Mouse (Mus musculus) brain, embryonic 14.5 days (tissue): ENCODE data around the gene Zkscan16. TPM values are rescaled to one million over a fixed set of nuclear protein-coding genes. Genes with fewer than 3 reads are reported as not detected.

Source experiments
- DNase-seq: peaks from one replicate; pipeline ENCODE4 v3.0.0-alpha.2; 2011; ENCODE audit warnings: low read depth
- CTCF ChIP-seq: fragments of 200-500 bp; IDR thresholded peaks from 2 replicates; pipeline ENCODE4 v1.5.1; 2012; ENCODE audit warnings: inconsistent platforms, mild to moderate bottlenecking, moderate library complexity, borderline replicate concordance; ENCODE audit not compliant: insufficient read depth, insufficient read length; ENCODE audit errors: extremely low read depth
- POLR2A ChIP-seq: fragments of 200-500 bp; IDR thresholded peaks from 2 replicates; pipeline ENCODE4 v1.6.1; 2012; ENCODE audit warnings: mild to moderate bottlenecking, inconsistent platforms, borderline replicate concordance; ENCODE audit not compliant: poor library complexity, insufficient read depth, insufficient read length, severe bottlenecking; ENCODE audit errors: extremely low read depth
- polyA plus RNA-seq: library from polyadenylated mRNA; depleted of rRNA; stranded (reverse); fragments of >200 nt; gene quantifications from 2 replicates; pipeline ENCODE4 v1.2.3, GENCODE M21; 2012; rRNA removed

The Zkscan16 gene
- 2.0 and 3.2 TPM in 2 replicates for polyA plus RNA-seq

DNA sequence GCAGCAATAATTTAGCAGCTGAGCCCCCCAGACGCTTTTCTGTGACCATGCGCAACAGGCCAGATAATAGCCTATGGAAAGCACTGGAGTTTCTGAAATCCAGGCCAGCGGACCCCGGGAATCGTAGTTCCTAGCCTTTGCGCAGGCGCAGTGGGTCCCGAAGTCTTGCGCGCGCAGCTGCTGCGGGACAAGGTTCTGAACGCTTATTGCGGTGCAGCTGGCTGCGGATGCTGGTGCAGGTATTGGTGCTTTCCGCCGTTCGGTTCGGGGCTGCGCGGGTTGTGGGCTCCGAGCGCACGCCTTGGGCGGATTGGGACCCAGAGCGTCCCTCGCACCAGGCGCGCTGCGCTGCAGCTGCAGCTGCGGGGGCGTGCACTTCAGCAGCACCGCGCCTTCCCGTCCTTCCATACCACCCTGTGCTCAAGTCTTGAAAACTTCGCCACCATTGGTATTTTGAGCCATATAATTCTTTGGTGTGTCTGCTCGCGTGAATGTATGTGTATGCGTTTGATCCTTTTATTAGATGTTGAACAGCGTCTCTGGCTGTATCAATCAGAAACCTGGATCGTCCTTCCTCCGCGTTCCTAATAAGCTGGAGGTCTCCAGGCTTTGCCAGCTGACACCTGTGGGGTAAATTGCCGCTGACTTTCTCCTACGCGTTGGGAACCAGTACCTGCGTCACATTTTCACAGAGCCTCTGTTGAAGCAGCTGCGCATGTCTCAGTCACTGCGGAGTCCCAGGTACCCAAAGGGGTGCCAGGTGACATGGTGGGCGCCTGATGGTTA, at the start of gene Zkscan16:
Zkscan16 (plus strand) TSS at position 209 of the 786 bp plus-strand sequence.
- DNase-seq = peak; percentile 96
- TF ChIP-seq CTCF (no peak), POLR2A (no peak)

DNA sequence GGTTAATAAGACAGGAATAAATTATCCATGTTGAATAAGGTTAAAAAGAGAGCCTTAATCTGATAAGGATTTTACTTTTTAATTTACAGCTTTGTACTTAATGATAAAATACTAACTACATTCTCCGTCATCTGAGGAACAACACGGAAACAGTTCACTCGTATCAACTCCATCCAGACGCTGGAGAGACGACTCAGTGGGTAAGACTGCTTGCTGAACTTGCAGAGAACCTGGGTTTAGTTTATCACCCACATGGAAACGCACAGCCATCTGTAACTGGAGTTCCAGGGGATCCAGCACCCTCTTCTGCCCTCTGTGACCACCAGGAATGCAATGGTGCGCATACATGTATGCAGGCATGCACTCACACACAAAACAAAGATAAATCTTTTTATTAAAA, 49.0 kb upstream of the Zkscan16 start:
- DNase-seq = no peak
- TF ChIP-seq POLR2A = no peak
- TF ChIP-seq CTCF = no peak

DNA sequence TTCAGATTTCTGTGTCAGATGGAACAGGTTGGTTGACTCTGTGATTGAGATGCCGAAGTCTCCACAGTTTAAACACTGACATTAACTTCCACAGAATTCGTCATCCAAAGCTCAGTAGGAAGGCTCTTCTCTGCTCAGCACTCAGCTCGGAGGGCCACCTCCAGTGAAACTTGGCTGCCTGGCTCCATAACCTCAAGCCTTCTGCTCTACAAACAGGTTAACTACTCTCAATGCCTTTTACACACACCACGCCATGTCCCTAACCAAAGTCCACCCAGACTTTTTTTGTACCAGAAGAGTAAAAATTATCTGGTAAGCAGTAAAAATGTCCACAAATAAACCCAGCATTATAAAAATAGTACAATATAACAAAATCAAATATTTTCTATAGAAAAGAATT, 46.0 kb upstream of the Zkscan16 start:
- no peak for TF ChIP-seq POLR2A
- TF ChIP-seq CTCF = no peak
- no peak for DNase-seq

DNA sequence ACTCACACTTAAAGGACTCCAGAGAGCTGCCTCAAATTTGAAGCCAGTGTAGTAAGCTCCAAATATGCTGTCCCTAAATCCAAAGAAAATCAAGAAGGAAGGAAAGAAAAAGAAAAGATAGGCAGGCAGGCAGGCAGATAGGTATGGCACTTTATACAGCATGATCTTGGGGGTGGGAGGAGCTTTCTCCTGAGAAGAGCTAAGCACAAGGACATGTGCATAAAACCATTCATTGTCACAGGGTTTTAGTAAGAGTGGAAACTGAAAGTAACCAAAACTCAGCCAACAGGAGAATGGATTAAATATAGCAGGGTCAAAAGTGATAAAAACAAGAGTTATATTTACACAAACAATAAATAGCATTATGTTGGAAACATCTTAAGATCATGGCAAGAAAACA, 45.1 kb upstream of the Zkscan16 start:
- DNase-seq = no peak
- TF ChIP-seq POLR2A = no peak
- no peak for TF ChIP-seq CTCF

DNA sequence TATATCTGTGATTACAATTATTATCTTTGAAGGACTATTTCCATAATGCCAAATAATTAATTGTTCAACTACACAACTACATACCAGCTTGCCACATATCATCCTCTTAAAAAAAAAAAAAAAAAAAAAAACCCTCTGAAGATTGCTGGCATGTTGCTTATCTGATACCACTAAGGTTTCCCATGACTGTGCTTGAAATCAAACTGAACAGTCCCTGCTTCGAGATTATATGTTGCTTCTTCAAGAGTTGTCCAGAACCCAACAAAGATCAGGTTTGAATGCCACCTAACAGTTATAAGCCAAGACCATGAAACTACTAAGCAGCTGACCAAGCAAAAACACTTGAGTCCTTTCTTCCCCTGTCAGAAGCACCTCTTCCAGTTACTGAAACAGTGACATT, 36.0 kb upstream of the Zkscan16 start:
- no peak for DNase-seq
- TF ChIP-seq POLR2A (no peak), CTCF (no peak)

DNA sequence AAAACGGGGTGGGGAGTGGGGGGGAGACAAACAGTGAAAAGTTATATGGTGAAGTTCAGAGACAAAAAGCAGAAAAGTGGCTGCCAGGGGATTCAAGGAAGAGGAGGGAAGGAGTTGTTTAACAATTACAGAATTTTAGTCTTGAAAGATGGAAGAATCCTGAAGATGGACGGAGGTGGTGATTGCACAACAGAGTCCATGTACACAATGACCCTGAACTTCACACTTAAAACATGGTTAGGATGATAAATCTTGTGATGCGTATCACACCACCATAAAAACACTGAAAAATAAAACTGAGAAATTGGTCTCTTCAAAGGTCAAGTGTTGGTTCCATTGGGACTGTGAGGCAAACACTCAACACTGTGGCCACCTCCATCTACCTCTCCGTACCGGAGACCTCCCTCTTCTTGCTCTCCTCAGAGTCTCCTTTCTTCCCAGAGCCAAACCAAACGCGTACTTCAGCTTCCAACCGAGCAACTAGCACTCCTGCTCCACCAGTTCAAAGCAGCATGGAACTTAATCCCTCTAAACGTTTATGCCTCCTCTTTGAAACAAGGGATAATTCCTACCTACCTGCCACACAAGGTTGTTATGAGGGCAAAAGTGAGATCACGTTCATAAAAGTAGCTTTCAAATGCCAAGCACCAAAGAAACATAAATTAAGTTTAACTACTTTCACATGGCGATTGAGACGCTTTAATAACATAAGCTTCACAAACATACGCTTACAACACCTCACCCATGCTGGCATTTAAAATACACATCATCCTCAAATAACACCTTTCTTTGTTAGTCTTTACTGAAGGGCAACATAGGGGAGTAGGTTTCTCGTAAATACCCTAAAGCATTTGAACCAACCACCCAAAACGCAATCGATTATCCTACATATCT, 33.0 kb upstream of the Zkscan16 start:
- no peak for TF ChIP-seq CTCF
- no peak for TF ChIP-seq POLR2A
- peak; percentile 26 for DNase-seq

DNA sequence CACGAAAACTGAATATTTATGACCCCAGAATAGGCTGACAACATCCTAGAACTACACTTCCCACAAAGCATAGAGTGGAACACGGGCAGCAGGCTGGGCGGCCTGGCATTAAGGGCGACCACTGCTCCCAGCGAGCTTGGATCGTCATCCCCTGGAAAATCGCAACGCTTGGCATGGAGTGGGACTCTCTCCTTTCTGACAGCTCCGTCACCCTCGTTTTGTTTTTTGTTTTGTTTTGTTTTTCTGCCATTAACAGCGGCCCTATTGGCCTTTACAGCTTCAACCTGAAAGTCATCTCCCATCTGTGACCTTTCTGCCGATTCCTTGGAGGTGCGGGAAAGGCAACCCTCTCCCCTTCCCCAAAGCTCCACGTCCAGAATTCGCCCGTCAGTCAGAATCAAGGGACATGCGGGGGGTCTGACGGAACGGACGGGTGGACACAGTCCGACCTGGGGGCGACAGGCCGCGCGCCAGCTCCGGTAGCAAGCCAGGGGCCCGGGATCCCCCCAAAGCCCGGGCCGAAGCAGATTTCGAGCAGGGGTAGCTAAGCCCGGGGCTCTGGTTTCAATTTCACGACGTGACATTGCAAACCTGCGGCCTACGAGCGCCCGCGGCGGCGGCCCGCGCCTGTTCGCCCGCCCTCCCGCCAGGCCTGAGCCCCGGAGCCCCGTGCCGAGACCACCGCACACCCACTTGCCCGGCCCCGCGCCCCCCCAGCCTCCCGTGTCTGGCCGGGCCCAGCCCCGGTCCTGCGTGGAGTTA, 32.2 kb upstream of the Zkscan16 start:
- TF ChIP-seq CTCF = no peak
- peak; percentile 39; the same call in 1 of the 2 replicates for TF ChIP-seq POLR2A
- DNase-seq = peak; percentile 85

DNA sequence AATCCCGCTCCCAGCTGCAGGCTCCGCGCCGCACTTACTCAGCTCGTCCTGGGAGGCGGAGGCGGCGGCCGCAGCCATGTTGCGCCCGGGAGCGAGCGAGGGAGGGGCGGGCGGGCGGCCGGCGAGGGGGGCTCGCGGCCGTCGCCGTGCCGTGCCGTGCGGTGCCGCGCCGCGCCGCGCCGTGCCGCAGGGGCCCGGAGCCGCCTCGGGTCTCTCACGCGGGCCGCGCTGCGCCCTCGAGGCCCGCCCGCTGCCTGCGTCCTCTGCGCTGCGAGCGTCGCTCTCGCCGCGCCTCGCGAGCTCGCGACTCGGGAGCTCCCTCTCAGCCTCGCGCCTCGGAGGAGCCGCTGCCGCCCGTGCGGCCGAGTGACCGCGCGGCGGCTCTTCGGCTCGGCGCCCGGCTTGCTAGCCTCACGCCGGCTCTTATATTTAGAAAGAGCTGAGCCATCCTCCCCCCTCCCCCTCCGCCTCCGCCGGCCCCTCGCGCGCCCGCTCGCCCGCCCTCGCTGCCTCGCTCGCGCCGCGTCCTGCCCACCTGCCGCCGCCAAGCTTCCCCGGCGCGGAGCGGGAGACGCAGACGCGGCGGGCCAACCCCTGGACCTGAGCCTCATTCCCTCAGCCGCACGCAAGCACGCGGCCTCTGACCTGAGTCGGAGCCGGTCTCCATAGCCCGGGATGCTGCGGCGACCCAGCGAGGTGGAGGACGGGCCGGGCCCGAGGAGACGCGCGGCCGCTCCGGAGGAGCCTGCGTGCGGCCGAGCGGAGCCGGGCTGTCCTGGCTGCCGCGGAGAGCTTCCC, 31.4 kb upstream of the Zkscan16 start:
- DNase-seq = peak; percentile 77
- no peak for TF ChIP-seq CTCF
- TF ChIP-seq POLR2A = peak; percentile 61

DNA sequence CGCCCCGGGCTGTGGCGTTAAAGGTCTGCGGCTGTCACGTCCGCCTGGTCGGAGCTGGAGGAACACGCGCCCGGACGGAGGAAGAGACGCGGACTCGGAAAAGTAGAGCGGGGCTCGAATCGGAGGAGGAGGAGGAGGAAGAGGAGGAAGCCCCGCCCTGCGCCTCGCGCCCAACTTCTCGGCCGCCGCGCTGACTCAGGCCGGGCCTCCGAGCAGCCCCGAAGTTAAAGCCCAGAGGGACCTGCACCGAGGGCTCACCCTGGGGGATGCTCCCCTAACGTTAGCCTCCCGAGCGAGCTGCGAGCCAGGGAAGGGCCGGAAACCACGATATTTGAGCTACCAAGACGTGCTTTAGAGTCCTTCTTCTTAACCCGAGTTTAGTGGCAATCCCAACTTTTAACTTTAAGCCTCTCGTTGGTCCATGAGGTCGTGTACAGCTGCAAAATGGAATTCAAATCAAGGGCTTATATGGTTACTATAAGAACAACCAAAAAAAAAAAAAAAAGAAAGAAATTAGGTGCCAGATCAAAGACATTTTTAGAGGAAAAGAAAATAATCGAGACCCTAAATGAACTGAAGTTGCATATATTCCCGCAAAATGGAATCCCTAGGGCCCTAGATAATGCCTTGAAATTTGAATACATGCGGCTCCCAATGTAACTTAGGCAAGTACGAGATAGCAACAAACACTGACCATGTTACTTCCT, 30.6 kb upstream of the Zkscan16 start, which contains the start of gene Ecpas:
Ecpas (minus strand) TSS at position 121 of the 707 bp plus-strand sequence.
- TF ChIP-seq POLR2A (no peak), CTCF (no peak)
- peak; percentile 83 for DNase-seq

DNA sequence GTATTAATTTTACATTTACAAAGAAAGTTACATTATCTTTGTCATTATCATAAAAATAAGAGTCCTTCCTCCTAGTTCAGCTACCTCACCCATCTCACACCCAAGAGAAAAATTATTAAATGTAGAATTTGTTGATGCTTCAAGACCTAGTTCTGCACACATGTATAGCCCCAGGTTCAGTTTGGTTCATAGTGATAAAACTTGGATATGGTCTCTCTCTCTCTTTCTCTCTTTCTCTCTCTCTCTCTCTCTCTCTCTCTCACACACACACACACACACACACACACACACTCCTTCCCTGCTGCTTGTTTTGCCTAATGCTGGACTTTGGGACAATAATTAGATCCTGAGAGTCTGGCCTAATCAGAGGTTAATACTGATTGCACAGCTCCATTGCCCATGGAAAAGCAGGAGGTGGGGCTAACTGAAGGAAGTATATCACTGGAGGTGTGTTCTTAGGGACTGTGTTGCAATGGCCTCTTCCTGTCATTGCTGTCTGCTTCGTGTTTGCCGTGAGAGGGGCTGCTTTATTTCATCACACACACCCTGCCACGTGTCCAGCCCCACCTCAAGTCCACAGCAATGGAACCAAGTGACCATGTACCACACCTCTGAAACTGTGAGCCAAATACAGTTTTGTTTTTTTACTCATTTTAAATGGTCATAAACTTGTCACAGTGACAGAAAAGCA, 29.9 kb upstream of the Zkscan16 start:
- DNase-seq = no peak
- TF ChIP-seq CTCF = no peak
- TF ChIP-seq POLR2A = no peak
